Mouse (Mus musculus) lung, adult 2 months (tissue): ENCODE data around the gene Timm8a1.
"Not testable (repeated sequence)": the region's sequence is repeated elsewhere in the genome, so short reads cannot be mapped to it uniquely, and the experiment has no call there.

Experiments
- CTCF ChIP-seq: fragments of 200-500 bp; IDR thresholded peaks from 2 replicates; pipeline ENCODE4 v1.5.1; 2011; ENCODE audit warnings: mild to moderate bottlenecking, low read length, control low read depth; ENCODE audit not compliant: insufficient read depth
- POLR2A ChIP-seq: fragments of 200-500 bp; IDR thresholded peaks from 2 replicates; pipeline ENCODE4 v1.6.1; 2011; ENCODE audit warnings: low read depth, mild to moderate bottlenecking, control low read depth, low read length, borderline replicate concordance; ENCODE audit errors: extremely low read depth

DNA sequence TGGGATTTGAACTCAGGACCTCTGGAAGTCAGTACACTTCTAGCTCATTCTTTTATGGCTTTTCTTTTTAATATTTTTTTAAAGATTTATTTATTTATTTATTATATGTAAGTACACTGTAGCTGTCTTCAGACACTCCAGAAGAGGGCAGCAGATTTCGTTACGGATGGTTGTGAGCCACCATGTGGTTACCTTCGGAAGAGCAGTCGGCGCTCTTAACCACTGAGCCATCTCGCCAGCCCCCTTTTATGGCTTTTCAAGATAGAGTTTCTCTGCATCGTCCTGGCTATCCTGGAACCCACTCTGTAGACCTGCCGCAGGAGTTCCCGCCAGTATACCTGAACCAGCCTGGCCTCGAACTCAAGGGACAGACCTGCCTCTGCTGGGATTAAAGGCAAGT is 1.9 kb downstream of the Timm8a1 start:
- 0 out of 2 replicates have a peak, but pooled peaks have one; percentile 3 for TF ChIP-seq CTCF
- not testable (repeated sequence) for TF ChIP-seq POLR2A
